Comparison of ENCODE assay signal across 7 mouse cellular contexts in genomic region chr17:23677236-23677679, GRCm38 (mm10). TPM values are rescaled to one million over a fixed set of nuclear protein-coding genes. Genes with fewer than 3 reads are reported as not detected.
DNase-seq lines count a peak whose midpoint lies in the region; ATAC-seq and TF ChIP-seq lines count a peak whose summit lies in the region.

Gene Tnfrsf12a, minus strand, starts transcription at chr17:23677468.

- no peaks in the 10 kb centered on the region for H3K9me3 ChIP-seq in midbrain, embryonic 11.5 days (ENCODE audit: control insufficient read depth, low read length)

- H3K4me1 ChIP-seq in cortical plate, adult 2 months (ENCODE audit: control insufficient read depth, insufficient read depth, low read length): peaks cover 2% of the 10 kb centered on the region
- H3K4me1 ChIP-seq in midbrain, embryonic 11.5 days (ENCODE audit: control insufficient read depth, insufficient read depth, low read length): peaks cover 24% of the 10 kb centered on the region

- WGBS in midbrain, embryonic 11.5 days: under 1% methylated on average over 34 of the region's 34 CpGs

- H3K27ac ChIP-seq in cortical plate, adult 2 months (ENCODE audit: insufficient read depth, low read length): no peak within 1 kb of the TSS
- H3K27ac ChIP-seq in midbrain, embryonic 11.5 days (ENCODE audit: low read depth, low read length): no peak within 1 kb of the TSS

- peak; percentile 86 for TF ChIP-seq POLR2A in cortical plate, adult 2 months (IDR thresholded peaks at IDR 0.05; ENCODE audit: extremely low read depth, insufficient read depth, low read length)

- intact Hi-C loops in left cerebral cortex, postnatal 4 days (cut with DNase I): no loop called here

- DNase-seq in adrenal gland, adult (ENCODE audit: inconsistent age in 2 of 2, low spot score in 1 of 2): peak; percentile 92 to 95
- peak; percentile 81 for DNase-seq in gastrocnemius, postnatal 10 days
- DNase-seq in induced T-regulatory cell, adult 2 months (ENCODE audit: low read depth): peak; percentile 95
- peak; percentile 75 for DNase-seq in left cerebral cortex, postnatal 4 days
- peak; percentile 98 for DNase-seq in midbrain, embryonic 11.5 days (ENCODE audit: low spot score, missing footprints)
- DNase-seq in right cerebral cortex, postnatal 4 days: peak; percentile 71

- peak within 1 kb of the TSS; percentile 94 for H3K4me2 ChIP-seq in midbrain, embryonic 11.5 days

- no peak for TF ChIP-seq CTCF in cortical plate, adult 2 months (IDR thresholded peaks at IDR 0.05; ENCODE audit: extremely low read depth, insufficient read depth, low read length)

- H3K27me3 ChIP-seq in midbrain, embryonic 11.5 days (ENCODE audit: control insufficient read depth, insufficient read depth, low read length): peaks cover 59% of the 10 kb centered on the region

- no peaks in the 10 kb centered on the region for H3K36me3 ChIP-seq in midbrain, embryonic 11.5 days (ENCODE audit: control insufficient read depth, insufficient read depth, low read length)

- peak within 1 kb of the TSS; percentile 59 for H3K9ac ChIP-seq in midbrain, embryonic 11.5 days (ENCODE audit: low read length)

- peak within 1 kb of the TSS; percentile 34 for H3K4me3 ChIP-seq in cortical plate, adult 2 months (ENCODE audit: insufficient read depth, low read length)
- peak within 1 kb of the TSS; percentile 48 for H3K4me3 ChIP-seq in midbrain, embryonic 11.5 days (ENCODE audit: low read depth, low read length)

- peak; percentile 39 for ATAC-seq in midbrain, embryonic 11.5 days (ENCODE audit: low FRiP score)

RNA-seq across cellular contexts. Expression of gene Tnfrsf12a, which starts in this region (rescaled TPM):
- 2.7 and 4.2 TPM in 2 replicates for polyA plus RNA-seq in cortical plate, adult 2 months (2012; rRNA removed)
- total RNA-seq in gastrocnemius, postnatal 10 days (2021): 10 to 100 TPM; 33.4 to 51.3 TPM
- 1 to 10 TPM; 1.3 to 1.9 TPM for total RNA-seq in left cerebral cortex, postnatal 4 days (2021)
- polyA plus RNA-seq in midbrain, embryonic 11.5 days (2014; fragmentation: Nextera tagmentation; extraction: Ambion mirVana): 2.0 and 2.2 TPM in 2 replicates

Comparison
In these comparisons a context has a peak if more than half of its experiments do, and no peak if none do; other contexts are left out.
1. RNA of gene Tnfrsf12a (total RNA-seq): 33.4 to 51.3 TPM in gastrocnemius, postnatal 10 days; 1.3 to 1.9 TPM in left cerebral cortex, postnatal 4 days; every median in the first group is over 10 times any median in the second.
2. Peak in every context shown above with its lines, with median percentiles within 50 percentile points of each other: DNase-seq.